Mouse (Mus musculus) olfactory bulb, adult 2 months (tissue): ENCODE measurements around the gene Bmpr1b.

ENCODE experiments used
- CTCF ChIP-seq: fragments of 200-500 bp; IDR thresholded peaks from 2 replicates; pipeline ENCODE4 v1.5.1; 2012; ENCODE audit warnings: low read depth, mild to moderate bottlenecking, low read length, moderate library complexity; ENCODE audit not compliant: insufficient read depth
- POLR2A ChIP-seq: fragments of 200-500 bp; IDR thresholded peaks from 2 replicates; pipeline ENCODE4 v1.6.1; 2012; ENCODE audit warnings: mild to moderate bottlenecking, low read depth, low read length, moderate library complexity; ENCODE audit not compliant: insufficient read depth

DNA sequence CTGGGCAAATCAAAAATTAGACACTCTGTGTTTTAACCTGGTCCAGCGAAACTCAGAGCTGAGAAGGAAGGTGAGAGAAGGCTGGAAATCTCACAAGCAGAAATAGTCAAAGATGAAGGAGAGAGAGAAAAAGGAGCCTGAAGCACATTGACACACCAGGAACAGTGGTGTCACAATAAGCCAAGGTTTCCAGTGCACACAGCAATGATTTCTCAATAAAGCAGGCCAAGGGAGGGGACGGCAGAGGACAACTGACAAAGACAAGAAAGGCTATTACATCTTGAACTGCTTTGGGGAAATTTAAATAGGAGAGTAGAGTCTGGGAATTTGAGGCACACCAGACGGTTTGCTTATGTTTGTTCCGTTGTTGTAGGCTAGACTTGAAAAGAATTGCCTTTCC is 314.9 kb downstream of the Bmpr1b start:
- TF ChIP-seq CTCF (no peak), POLR2A (no peak)
